Mouse (Mus musculus) frontal cortex, postnatal 14 days (tissue): ENCODE measurements around the gene Mlxipl.

ENCODE experiments used
- DNase-seq, 2 experiments: peaks; one replicate each; pipeline ENCODE4 v3.0.0; 2022; ENCODE audit warnings: low spot score in 2 of 2

The Mlxipl gene

DNA sequence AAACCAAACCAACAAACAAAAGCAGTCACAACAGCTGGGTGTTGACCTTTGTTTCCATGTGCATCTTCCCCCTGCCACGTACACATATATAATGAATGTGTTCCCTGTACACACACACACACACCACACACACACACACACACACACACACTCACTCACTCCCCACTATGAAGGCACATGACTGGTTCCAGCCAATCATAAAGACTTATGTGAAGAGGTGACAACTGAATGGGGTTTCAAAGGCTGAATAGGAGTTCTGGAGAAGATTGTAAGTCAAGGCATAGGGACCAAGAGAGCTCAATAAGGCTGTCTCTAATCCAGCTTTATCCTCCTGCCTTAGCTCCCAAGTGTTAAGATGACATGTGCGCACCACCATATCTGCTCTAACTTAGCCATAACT lies 10.1 kb upstream of the Mlxipl start:
- no peak for DNase-seq

DNA sequence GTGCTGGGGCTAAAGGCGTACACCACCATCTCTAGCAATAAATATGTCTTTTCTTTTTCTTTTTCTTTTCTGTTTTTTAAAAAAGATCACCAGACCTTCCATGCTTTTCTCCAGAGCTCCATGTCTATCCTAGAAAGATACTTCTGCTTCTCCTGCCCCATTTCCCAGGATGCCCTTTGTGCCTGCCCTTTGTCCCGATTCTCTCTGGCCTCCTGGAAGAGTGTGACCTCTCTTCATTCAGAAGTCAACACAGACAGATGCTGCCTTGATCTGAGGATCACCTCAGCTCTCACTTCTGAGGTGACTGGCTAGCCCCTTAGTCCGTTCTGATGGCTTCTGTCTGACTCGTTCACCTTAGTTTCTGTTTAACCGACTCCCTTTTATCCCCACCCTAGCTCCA lies 9.2 kb upstream of the Mlxipl start:
- DNase-seq: no peak

DNA sequence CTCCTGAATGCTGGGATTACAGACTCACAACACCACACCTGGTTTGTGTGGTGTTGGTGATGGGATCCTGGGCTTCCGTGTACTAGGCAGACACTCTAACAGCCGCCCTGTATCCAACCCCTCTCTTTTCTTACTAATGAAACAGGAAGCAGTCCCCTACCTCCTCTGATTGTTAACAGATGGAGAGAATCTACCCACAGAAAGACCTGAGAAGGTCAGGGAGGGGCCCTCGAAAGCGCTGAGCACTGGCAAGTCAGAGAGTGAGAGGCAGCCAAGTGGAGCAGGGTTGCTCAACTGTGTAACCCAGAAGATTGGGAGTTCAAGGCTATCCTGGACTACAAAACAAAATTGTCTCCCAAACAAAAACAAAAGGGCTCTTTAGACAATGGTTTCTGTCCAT lies 2.8 kb upstream of the Mlxipl start:
- DNase-seq: no peak

DNA sequence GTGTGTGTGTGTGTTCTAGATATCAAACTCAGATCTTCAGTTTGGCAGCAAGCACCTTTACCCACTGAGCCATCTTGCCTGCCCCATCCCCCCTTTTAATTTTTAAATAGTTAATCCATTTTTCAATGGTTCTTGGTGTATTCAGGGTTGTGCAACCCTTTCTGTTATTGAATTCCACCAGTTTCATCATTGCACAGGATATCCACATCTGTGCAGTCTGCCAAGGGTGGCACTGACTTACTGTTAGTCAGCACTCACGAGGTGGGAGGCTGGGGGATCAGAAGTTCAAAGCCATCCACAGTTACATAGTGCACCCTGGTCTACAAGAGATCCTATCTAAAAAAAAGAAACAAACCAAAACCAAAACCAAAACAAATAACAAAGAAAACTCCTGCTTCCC lies 11.3 kb downstream of the Mlxipl start:
- no peak for DNase-seq

DNA sequence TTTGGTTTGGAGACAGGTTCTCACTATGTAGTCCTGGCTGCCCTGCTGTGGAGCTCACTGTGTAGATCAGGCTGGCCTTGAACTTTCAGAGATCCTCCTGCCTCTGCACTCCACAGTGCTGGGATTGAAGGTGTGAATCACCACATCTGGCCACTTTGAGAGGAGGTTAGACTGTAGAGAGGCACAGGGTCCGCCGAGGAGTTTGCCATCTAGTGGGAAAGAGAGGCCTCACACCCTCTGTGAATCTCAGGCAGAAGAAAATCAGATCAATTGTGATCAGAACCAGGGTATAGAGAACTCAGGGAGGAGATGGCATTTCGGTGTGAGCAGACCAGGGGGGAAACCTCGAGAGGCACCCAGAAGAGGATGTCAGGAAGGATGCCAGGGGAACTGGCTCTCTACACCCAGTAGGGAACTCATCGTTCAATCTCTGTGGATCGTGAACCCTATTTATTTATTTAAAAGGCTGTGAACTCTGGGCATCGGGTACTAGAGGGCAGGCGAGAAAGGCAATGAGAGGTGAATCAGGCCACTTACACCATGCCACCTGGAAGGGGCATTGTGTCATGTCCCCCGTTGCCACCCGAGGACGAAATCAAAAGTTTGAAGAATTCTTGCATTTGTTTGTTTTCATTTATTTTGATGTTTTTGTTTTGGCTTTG lies 14.4 kb downstream of the Mlxipl start:
- DNase-seq: no peak

DNA sequence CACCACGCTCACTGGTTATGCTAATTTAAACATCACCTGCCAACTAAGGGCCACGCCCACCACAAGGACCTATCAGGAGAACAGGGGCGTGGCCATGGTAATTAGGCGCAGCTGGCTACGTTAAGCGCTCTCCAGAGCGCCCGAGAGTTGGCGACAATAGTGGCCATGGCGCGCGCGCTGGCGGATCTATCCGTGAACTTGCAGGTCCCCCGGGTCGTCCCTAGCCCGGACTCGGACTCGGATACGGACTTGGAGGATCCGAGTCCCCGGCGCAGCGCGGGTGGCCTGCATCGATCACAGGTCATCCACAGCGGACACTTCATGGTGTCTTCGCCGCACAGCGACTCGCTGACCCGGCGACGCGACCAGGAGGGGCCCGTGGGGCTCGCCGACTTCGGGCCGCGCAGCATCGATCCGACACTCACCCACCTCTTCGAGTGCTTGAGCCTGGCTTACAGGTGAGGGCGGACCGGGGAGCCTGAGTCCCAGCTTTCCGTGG lies 17.1 kb downstream of the Mlxipl start:
- peak; percentile 46 to 58 for DNase-seq

DNA sequence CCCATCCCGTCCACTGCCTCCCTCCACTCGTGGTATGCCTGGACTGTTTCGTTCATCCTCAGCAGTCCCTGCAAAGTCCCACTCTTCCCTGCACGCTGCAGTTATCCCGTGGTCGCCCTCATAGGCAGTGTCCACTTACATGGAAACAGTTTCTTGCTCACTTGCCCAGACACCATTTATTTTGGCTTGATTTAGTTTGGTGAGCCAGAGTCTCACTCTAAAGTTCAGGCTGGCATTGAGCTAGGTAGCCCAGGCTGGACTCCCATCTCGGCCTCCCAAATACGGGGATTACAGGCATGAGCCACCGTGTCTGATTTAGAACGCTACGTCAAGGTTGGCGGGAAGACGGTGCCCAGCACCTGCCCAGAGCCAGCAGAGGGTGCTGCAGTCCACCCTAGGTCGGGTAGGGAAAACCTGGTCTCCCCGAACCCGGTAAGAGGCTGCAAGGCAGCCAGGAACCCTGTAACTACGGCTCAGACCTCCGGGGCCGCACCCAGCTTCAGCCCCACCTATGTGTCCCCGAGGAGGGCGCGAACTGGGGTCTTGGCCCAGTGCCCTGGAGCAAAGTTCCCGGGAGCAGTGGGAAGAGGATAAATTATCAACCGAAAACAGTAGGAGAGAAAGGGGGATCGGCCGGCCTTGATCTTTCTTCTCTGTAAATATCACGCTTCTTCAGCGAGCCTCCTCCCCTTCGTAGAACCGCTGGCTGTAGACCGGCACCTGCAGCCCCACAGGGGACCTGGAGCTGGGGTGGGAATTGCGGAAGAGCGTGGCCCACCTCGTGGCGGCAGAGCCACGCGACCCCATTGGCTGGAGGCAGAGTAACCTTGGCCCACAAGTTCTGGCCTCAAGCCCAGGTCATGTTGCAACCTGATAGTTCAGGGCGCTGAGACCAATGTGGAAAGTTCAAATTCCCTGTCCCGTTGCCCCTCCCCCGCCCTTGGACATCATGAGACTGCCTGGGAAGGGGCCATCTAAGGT lies 18.1 kb downstream of the Mlxipl start:
- no peak for DNase-seq

DNA sequence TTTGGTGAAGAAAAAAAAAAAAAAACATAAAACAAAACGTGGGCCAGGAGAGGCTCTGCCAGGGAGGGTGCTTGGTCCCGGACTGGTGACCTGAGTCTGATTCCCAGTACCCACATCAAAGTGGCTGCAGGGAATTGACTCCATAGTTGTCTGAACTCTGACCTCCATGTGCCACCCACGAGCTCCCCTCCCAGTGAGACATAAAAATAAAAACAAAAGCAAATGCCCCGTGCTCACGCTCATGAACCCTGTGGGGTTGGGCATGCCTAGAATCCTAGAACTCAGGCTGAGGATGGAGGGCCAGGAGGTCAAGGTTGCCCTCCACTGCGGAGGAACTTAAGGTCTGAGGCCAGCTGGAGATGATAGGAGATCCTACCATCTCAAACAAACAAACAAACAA lies 19.3 kb downstream of the Mlxipl start:
- no peak for DNase-seq

DNA sequence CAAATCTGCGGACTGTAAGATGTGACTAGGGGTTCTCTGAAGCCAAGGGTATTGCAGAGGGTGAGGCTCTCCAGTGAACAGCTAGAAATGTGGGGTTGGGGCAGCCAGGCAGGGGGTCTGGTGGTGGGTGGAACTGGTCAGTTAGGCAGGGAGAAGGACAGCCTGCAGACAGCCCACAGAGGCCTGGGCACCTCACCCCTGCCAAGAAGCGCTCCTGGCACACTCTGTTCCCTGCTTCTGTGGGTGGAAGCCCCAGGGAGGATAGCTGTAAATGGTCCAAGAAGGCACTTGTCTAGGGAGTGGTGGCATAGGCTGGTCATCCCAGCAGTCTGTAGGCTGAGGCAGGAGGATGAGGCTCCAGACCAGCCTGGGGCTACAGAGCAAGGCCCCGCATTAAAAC lies 19.7 kb downstream of the Mlxipl start:
- no peak for DNase-seq

DNA sequence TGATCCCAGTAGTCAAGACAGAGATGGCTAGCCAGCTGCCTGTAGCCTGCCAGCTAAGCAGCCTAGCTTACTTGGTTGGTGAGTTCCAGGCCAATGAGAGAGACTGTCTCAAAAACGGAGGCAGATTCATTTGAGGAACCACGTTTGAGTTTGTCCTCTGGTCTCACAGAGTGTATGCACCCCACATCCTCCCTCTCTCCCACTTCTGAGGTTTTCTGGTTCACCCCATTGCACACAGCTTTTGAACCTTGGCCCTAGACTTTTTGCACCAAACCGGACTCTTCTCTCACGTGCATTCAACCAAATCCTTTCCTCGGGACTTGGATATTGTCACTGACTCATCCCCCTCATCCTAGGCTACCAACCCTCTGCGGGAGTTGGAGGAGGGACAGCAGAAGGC lies 20.3 kb downstream of the Mlxipl start:
- DNase-seq: no peak

DNA sequence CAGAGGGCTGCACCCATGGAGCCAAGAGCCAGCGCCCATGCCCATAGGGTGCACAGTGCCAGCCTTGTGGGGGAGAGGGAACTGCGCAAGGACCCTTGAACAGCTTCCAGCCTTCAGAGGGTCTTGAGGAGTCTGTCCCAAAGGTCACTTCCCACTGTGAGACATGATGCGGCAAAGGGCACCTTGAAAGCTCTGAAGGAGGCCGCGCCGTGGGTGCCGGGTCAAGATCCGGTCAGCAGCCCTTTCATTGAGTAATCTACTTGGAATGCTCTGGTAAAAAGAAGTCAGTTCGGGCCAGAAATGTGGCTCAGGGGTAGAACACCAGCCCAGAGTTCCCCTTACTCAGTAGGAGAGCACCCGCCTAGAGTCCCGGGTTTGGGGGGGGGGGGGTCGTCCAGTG lies 24.1 kb downstream of the Mlxipl start:
- no peak for DNase-seq

DNA sequence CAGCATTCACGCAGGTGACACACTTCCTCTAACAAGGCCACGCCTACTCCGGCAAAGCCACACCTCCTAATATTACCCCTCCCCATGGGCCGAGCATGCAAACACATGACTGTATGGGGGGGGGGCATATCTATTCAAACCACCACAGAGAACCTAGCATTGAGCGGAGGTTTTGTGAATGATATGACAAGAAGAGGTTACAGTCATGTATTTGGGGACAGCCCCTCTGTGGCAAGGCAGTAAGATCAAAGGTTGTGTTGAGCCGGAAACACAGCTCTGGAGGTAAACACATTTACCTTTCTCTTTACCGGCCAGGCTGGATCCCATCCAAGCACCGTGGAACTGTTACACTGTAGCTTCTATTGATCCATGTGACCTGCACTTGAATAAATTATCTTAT lies 25.6 kb downstream of the Mlxipl start:
- DNase-seq: no peak

DNA sequence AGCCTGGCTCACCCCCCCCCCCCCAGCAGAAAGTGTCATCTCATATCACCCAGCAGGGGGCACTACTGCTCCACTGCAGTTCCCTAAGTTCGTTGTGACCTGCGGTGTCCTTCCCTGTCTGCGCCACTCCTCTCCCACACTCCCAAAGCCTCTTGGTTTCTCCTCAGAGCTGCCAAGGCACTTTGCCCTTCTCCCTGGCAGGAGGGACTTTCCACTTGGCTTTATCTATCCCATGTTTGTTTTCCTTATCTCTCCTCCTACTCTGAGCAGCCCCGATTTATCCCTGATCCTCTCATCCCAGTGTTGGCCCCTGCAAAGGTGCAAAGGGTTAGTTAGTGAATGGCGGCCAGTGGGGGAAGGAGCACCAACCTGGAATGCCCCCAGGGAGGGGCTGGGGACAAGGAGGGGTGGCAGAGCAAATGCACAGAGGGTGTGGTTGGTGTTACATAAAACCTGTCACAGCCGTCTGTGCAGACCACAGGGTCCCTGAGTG lies 28.9 kb downstream of the Mlxipl start:
- peak in 1 of 2 experiments; percentile 11 for DNase-seq

DNA sequence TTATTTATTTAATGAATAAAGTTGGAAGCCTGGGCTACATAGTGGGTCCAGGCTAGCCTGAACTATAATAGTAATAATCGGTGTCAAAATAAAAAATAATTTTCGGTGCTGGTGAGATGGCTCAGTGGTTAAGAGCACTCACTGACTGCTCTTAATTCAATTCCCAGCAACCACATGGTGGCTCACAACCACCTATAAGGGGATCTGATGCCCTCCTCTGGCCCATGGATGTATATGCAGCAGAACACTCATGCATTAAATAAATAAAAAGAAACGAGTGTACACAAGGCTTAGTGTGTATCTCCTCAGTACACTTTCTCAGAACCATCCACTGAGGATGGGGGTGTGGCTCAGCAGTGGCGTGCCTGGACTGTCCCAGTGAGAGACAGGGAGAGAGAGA lies 31.1 kb downstream of the Mlxipl start:
- DNase-seq: no peak

DNA sequence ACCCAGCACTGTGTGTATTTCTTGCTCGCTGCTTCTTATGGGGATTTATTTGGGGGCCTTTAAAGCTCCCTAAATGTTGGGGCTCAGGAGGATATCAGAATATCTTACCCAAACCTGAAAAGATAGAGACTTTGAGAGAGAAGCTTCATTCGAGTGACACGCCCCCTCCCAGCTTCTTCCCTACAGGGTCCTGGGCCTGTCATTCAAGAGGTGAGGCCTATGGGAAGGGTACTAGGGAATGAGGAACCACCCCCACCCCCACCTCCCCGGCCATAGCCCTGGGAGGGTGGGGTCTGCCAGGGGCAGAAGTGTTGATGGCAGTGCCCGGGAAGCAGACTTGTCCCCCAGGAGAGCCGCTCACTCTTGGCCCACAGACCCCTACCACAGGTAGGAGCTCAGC lies 36.4 kb downstream of the Mlxipl start:
- DNase-seq: no peak

DNA sequence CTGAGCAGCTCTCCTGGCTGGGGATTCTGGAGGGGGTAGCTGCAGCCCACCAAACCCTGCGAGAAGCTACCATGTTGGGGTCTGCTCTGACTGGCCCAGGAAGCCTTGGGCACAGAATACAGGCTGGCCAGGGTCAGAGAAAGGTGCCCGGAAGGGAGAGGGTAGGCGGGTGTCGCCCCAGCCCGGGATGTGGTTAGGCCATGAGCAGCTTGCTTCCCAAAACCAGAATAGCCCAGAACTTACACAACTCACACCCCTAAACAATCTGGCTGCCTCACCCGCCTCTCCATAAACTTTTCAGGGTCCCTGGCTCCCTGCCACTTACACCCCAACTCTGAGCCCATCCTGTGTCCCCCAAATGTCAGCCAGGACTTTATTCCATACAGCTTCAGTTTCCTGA lies 38.0 kb downstream of the Mlxipl start:
- no peak for DNase-seq

DNA sequence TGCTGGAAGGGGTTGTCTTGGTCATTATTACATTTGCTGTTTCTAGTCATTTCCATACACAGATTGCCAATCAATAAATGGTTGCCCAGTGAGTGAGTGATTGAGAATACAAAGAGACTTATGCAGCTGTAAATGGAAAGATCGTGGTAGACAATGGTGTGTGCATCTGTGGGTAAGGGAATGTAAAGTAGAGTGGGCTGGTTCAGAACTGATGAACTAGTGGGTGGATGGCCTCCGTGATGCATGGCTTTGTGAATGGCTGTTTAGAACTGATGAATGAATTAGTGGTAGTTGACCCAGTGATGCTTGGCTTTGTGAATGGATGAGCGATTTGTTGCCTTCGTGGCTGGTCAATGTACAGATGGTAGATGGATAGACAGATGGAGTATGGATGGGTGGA lies 40.1 kb downstream of the Mlxipl start:
- DNase-seq: no peak

DNA sequence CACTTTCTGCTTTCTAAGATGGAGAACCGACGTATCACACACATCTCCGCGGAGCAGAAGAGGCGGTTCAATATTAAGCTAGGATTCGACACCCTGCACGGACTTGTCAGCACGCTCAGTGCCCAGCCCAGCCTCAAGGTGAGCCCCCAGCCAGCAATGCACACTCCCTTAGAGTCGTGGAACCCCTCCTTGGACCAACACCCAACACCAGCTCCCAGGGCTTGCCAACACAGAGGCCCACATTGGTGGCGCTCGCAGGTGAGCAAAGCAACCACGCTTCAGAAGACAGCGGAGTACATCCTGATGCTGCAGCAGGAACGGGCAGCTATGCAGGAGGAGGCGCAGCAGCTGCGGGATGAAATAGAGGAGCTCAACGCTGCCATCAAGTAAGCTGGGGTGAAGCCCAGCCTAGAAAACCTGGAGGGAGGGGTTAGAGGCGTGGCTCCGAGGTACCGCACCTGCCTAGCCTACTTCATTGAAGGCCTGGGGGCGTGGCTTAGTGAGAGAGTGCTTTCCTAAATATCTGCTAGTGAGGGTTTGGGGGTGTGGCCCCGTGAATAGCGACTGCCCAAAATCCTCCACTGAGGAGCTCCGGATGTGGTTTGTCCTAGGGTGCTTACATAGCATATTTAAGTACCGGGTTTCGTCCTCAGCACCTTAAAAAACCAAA lies 44.2 kb downstream of the Mlxipl start:
- DNase-seq: no peak

DNA sequence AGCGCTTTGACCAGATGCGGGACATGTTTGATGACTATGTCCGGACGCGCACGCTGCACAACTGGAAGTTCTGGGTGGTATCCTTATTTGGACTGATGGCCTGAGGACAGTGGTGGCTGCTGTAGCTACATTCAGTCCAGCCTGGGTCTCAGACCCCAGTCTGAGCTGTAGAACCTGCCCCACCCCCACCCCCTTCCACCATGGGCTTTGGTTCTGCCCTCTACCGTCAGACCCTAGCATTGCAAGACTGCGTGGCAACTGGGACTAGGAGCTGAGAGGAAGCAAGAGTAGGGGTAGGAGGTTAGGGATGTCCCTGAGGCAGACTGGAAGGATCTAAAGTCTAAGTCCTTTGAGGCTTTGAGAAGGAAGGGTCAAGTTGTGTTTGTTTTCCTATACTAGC lies 44.8 kb downstream of the Mlxipl start:
- DNase-seq: no peak

DNA sequence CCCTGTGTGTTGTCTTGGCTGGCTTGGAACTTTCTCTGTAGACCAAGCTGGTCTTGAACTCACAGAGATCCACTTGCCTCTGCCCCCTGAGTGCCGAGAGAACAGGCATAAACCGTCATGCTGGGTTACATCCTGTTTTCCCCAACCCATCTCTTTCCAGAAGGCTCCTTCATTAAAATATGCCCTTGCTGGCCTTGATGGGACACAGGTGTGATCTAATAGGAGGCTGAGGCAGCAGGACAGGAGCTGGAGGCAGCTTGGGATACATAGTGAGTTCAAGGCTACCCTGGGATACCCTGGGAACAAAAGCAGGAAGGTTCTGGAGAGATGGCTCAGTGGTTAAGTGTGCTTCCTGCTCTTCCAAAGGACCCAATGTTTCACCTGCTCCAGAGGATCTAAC lies 50.2 kb downstream of the Mlxipl start:
- no peak for DNase-seq

DNA sequence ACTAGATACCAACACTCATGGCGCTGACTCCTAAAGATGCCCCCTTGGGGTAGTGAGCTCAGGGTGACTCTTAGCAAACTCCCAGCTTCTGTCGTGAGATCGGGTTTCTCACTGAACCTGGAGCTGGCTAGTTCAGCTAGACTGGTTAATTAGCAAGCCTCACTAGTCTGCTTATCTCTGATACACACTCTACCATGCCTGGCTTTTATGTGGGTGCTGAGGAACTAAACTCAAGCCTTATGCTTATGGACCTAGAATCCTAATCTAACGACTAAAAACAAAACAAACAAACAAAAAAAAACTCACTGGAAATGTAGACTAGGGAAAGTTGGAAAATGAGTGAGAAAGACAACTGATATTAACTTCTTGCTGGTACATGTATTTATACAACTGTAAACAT lies 54.8 kb downstream of the Mlxipl start:
- DNase-seq: no peak

DNA sequence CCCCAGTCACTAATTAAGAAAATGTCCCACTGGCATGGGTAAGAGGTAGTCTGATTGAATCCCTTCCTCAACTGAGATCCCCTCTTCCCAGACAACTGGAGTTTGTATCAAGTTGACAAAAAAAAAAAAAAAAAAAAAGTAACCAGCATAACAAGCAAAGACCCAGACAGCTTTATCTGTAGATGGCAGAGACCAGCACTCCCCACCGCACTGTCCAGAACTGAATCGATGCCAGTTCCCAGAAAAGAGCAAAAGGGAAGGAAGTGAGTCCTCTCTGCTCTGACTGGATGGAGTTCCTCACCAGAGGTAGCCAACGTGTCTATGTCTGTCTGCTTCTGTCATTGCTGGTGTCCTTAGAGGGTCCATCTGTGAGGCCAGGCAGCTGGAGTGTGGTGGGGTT lies 55.8 kb downstream of the Mlxipl start:
- DNase-seq: no peak
